Mouse (Mus musculus) limb, embryonic 14.5 days (tissue): ENCODE data around the gene Mia. TPM values are rescaled to one million over a fixed set of nuclear protein-coding genes. Genes with fewer than 3 reads are reported as not detected.

Experiments used
- ATAC-seq: fragments of 200-750 bp; cut with Nextera tagmentation; 2 replicates; pipeline ENCODE4 v1.8.0; 2017; ENCODE audit warnings: low read depth, moderate number of reproducible peaks, moderate TSS enrichment; ENCODE audit not compliant: low FRiP score
- DNase-seq: peaks from one replicate; pipeline ENCODE4 v3.0.0-alpha.2; 2015; ENCODE audit warnings: low spot score
- H3K27ac ChIP-seq: fragments of 300-500 bp; sonication (generic); replicated peaks from 2 replicates; pipeline ENCODE4 v1.5.1; 2014; ENCODE audit warnings: low read depth, mild to moderate bottlenecking, low read length, moderate library complexity, mixed read lengths
- H3K27me3 ChIP-seq: fragments of 300-500 bp; sonication (generic); 2 replicates; pipeline ENCODE4 v1.6.1; 2014; ENCODE audit warnings: low read length, mixed read lengths; ENCODE audit not compliant: control insufficient read depth, insufficient read depth
- H3K36me3 ChIP-seq: fragments of 300-500 bp; sonication (generic); 2 replicates; pipeline ENCODE4 v1.6.1; 2014; ENCODE audit warnings: mild to moderate bottlenecking, low read length, moderate library complexity, mixed read lengths; ENCODE audit not compliant: control insufficient read depth, insufficient read depth
- H3K4me1 ChIP-seq: fragments of 300-500 bp; sonication (generic); 2 replicates; pipeline ENCODE4 v1.6.1; 2014; ENCODE audit warnings: antibody characterized with exemption, low read length, mixed read lengths; ENCODE audit not compliant: control insufficient read depth, insufficient read depth
- H3K4me2 ChIP-seq: fragments of 300-500 bp; sonication (generic); replicated peaks from 2 replicates; pipeline ENCODE4 v1.6.1; 2014; ENCODE audit warnings: low read depth, mild to moderate bottlenecking, low read length, moderate library complexity; ENCODE audit not compliant: severe bottlenecking
- H3K4me3 ChIP-seq: fragments of 300-500 bp; sonication (generic); replicated peaks from 2 replicates; pipeline ENCODE4 v1.5.1; 2014; ENCODE audit warnings: low read length
- H3K9ac ChIP-seq: fragments of 300-500 bp; sonication (generic); 2 replicates; pipeline ENCODE4 v1.6.1; 2014; ENCODE audit warnings: mild to moderate bottlenecking, low read depth, low read length, moderate library complexity; ENCODE audit not compliant: severe bottlenecking
- H3K9me3 ChIP-seq: fragments of 300-500 bp; sonication (generic); 2 replicates; pipeline ENCODE4 v1.6.1; 2016; ENCODE audit warnings: low read length; ENCODE audit not compliant: control insufficient read depth
- POLR2A ChIP-seq: fragments of 200-500 bp; IDR thresholded peaks from 2 replicates; pipeline ENCODE4 v1.8.0; 2012; ENCODE audit warnings: inconsistent platforms, mild to moderate bottlenecking, moderate library complexity, borderline replicate concordance; ENCODE audit not compliant: insufficient read depth, insufficient read length; ENCODE audit errors: extremely low read depth
- WGBS: fragments of 180-500 bp; shearing (Covaris S2); extraction: QIAGEN DNeasy Blood & Tissue Kit; methylation state at CpG from one replicate; pipeline ENCODE4 v1.1.7; 2014; 5-methylcytosine and 5-hydroxymethylcytosine counted together
- polyA plus RNA-seq, 2 experiments: library from polyadenylated mRNA; depleted of rRNA in 1 of 2; stranded (reverse) in 1 of 2; unstranded in 1 of 2; fragments of >200 nt; fragmentation: Nextera tagmentation in 1 of 2; extraction: Ambion mirVana in 1 of 2; gene quantifications; 2 replicates each; pipeline versions ENCODE4 v1.2.1 to v1.2.3; 2012 to 2014

The Mia gene
- polyA plus RNA-seq, 2 experiments = 156 to 193 TPM

DNA sequence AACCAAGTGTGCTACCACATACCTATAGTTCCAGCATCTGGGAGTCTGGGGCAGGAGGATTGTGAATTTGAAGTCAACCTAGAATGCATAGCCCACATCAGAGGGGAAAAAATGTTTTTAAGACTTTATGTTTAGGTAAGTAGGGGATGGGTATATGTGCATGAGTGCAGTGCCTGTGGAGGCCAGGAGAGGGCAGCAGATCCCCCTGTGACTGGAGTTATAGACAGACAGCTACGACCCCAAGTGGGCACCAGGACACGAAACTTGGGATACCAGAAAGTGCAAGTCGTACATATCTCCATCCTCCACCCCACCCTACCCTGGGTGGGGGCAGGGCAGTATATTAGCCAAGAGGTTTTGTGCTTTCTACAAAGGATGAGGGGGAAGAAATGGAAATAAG is 4.0 kb upstream of the Mia start:
- H3K4me3 ChIP-seq = no peak overlapping the region
- no peaks in the 10 kb centered on the region for H3K27me3 ChIP-seq
- H3K4me2 ChIP-seq = no peak overlapping the region
- H3K36me3 ChIP-seq = peaks cover 63% of the 10 kb centered on the region
- ATAC-seq = no peak
- H3K9ac ChIP-seq = no peak overlapping the region
- no peak overlapping the region for H3K27ac ChIP-seq
- 66% methylated on average over 3 of the region's 3 CpGs for WGBS
- peaks cover under 1% of the 10 kb centered on the region; the same call in 1 of the 2 replicates for H3K4me1 ChIP-seq
- DNase-seq = no peak
- no peak for TF ChIP-seq POLR2A
- no peaks in the 10 kb centered on the region for H3K9me3 ChIP-seq

- ATAC-seq (no peak), DNase-seq (no peak)
- H3K4me2 ChIP-seq = no peak overlapping the region
- H3K4me1 ChIP-seq = peaks cover 14% of the 10 kb centered on the region
- no peak overlapping the region for H3K4me3 ChIP-seq
- no peak for TF ChIP-seq POLR2A
- H3K27ac ChIP-seq = no peak overlapping the region
- H3K9ac ChIP-seq = no peak overlapping the region
- H3K36me3 ChIP-seq = peaks cover 38% of the 10 kb centered on the region
- 85% methylated on average over 1 of the region's 1 CpGs for WGBS
- H3K27me3 ChIP-seq = no peaks in the 10 kb centered on the region
- H3K9me3 ChIP-seq = no peaks in the 10 kb centered on the region
Observed at GRCm38 (mm10) chr7:27182498-27182897, 1.5 kb upstream of the Mia start.

DNA sequence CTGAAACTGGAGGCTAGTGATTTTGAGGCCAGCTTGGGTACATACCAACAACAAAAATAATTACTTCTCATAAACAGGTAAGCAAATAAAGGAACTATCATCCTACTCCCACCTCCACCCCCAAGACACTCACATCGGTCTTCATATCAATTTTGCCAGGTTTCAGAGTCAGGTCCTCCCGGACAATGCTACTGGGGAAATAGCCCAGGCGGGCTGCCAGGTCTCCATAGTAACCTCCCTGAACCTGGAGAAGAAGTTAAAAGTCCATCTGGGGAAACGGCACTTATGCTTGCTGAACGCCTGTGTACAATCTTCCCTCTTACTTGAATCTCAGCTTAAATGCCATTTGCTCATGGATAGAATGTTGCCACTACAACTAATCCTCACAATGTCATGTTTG is 921 bp downstream of the Mia start:
- H3K4me3 ChIP-seq = peak overlapping the region; percentile 63
- peaks cover 18% of the 10 kb centered on the region for H3K36me3 ChIP-seq
- peaks cover 14% of the 10 kb centered on the region for H3K4me1 ChIP-seq
- no peaks in the 10 kb centered on the region for H3K27me3 ChIP-seq
- H3K9me3 ChIP-seq = no peaks in the 10 kb centered on the region
- WGBS = 56% methylated on average over 5 of the region's 5 CpGs
- DNase-seq (peak; percentile 57), ATAC-seq (no peak)
- no peak for TF ChIP-seq POLR2A
- H3K4me2 ChIP-seq = peak overlapping the region; percentile 56
- peak overlapping the region; percentile 52 for H3K9ac ChIP-seq
- peak overlapping the region; percentile 90 for H3K27ac ChIP-seq

DNA sequence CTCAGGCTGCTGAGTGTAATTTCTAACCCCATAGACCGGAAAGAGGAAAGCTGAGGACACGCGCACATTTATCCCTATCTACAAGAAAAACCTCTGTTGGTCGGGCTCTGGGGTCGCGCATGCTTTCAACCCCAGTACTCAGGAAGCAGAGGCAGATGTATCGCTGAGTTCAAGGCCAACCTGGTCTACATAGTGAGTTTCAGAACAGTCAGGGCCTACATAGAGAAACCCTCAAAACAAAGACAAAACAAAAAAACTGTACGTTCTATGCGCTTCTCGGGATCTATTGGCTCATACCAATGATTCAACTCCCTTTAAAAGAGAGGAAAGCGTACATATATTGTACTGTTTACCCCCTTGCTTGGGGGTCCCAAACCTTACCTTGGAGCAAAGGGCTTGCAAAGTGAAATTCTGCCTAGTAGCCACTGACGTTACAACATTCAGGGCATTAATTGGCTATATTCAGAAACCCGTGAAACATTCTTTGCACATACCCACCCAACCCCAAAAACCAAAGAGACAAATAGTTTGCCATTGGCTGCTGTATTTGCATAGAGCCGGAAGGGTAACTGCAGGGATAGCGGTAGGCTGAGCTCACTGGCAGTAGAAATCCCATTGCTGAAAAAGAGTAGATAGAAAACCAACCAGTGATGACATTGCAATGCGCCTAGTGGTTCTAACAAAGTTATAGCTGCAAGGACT is 1.6 kb downstream of the Mia start:
- DNase-seq (no peak), ATAC-seq (no peak)
- Histone ChIP-seq H3K27me3 (no peaks in the 10 kb centered on the region), H3K4me1 (peaks cover 14% of the 10 kb centered on the region), H3K9me3 (no peaks in the 10 kb centered on the region), H3K9ac (peak overlapping the region; percentile 52), H3K36me3 (peaks cover 12% of the 10 kb centered on the region), H3K27ac (peak overlapping the region; percentile 90), H3K4me3 (peak overlapping the region; percentile 63), H3K4me2 (peak overlapping the region; percentile 56)
- TF ChIP-seq POLR2A = no peak
- WGBS = 42% methylated on average over 16 of the region's 16 CpGs

DNA sequence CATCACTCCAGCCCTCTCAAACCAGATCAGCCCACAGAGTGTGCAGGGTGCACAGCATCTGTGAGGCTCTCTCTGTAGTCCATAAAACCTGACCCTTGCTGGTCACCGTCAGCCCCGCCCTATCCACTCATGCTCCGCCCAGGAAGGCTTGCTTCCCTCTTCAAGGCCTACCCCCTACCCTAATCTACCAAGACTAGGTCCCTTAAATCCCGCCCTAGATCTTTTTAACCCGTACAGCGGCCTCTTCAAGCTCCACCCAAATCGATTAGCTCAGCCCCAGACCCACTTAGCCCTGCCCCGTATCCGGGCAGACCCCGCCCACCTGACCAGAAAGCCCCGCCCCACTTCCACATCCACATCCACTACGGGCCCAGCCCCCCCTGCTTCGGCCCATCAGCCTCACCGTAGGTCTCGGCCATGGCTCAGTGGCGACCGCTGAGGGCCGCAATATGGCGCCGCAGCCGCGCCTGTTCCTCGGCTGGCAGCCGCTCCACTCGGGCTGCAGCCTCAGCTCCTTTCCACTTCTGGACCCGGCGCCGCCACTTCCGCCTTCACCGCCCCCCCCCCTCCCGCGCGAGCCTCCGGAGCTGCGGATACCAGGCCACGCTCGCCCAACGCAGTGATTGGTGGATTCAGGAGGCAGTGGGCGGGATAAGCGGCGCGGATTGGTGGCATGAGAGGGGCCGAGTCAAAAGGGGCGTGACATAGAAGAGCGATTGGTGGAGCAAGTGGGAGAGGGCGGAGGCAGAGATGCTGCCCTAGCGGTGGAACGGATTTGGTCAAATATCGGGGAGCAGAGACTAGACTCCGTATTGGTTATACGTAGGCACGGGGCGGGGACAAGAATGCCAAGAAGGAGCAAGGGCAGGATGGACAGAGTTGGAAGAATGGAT is 2.4 kb downstream of the Mia start, which contains the start of gene Rab4b:
Gene Rab4b, minus strand, starts transcription at position 573 of the 893 bp plus-strand sequence.
- 0% methylated on average over 52 of the region's 53 CpGs for WGBS
- Histone ChIP-seq H3K9me3 (no peaks in the 10 kb centered on the region), H3K27me3 (no peaks in the 10 kb centered on the region), H3K4me3 (peak within 1 kb of the TSS; percentile 63), H3K4me2 (peak within 1 kb of the TSS; percentile 58), H3K9ac (peak within 1 kb of the TSS; percentile 56), H3K4me1 (peaks cover 14% of the 10 kb centered on the region), H3K27ac (peak within 1 kb of the TSS; percentile 90), H3K36me3 (peaks cover 13% of the 10 kb centered on the region; the same call in 1 of the 2 replicates)
- ATAC-seq (peak; percentile 97), DNase-seq (peak; percentile 99)
- no peak for TF ChIP-seq POLR2A
